Mouse (Mus musculus) cerebellum, adult 2 months (tissue): ENCODE measurements around the gene Tmem132b.
"Not testable (repeated sequence)": the region's sequence is repeated elsewhere in the genome, so short reads cannot be mapped to it uniquely, and the experiment has no call there.

Source experiments
- CTCF ChIP-seq: fragments of 200-500 bp; IDR thresholded peaks from 2 replicates; pipeline ENCODE4 v1.5.1; 2011; ENCODE audit warnings: low read depth, mild to moderate bottlenecking, control low read depth, low read length, moderate library complexity, borderline replicate concordance; ENCODE audit not compliant: insufficient read depth
- POLR2A ChIP-seq: fragments of 200-500 bp; IDR thresholded peaks from 2 replicates; pipeline ENCODE4 v1.6.1; 2011; ENCODE audit warnings: low read length, control low read depth, borderline replicate concordance; ENCODE audit not compliant: insufficient read depth

DNA sequence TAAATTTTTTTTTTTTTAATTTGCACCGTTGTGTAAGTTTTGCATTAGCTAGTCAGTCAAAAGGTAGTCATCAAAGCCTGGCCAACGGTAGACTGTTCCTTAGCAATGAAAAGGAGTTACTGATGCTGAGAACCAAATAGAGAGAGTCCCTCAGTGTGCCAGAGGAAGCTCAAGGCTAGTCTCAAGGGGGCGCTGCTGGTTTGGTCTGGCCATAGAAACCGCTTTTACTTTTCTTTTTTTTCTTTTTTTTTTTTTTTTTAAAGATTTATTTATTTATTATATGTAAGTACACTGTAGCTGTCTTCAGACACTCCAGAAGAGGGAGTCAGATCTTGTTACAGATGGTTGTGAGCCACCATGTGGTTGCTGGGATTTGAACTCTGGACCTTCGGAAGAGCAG, 42.6 kb upstream of the Tmem132b start:
- not testable (repeated sequence) for TF ChIP-seq CTCF, POLR2A
